Comparison of ENCODE assay signal across 23 mouse cellular contexts in genomic region chr6:124938554-124938953, GRCm38 (mm10). TPM values are rescaled to one million over a fixed set of nuclear protein-coding genes. Genes with fewer than 3 reads are reported as not detected.
"Had no signal": no experiment of that assay in that cellular context is flagged by ENCODE, and none has a peak within 500 bp of the region (broad histone marks: within the 10 kb centered on the region; RNA-seq: fewer than 3 reads in every experiment).

No protein-coding gene starts in this region.

- DNase-seq: kidney, adult 11 months; kidney, adult 8-10 months; kidney, postnatal 25 days; layer of hippocampus, adult 9-11 months; lung, adult 2 months; lung, postnatal 14 days; lung, postnatal 4 days; retina, postnatal 1 day; thymus, adult 2 months; thymus, postnatal 14 days; thymus, postnatal 4 days had no signal

- H3K9me3 ChIP-seq: limb, embryonic 15.5 days; liver, embryonic 12.5 days; liver, embryonic 15.5 days; midbrain, embryonic 13.5 days; neural tube, embryonic 13.5 days had no signal

- H3K4me3 ChIP-seq: layer of hippocampus, adult 2 months; limb, embryonic 15.5 days; liver, embryonic 12.5 days; liver, embryonic 15.5 days; midbrain, embryonic 13.5 days; myocyte; neural tube, embryonic 13.5 days had no signal

- H3K4me2 ChIP-seq: limb, embryonic 15.5 days; liver, embryonic 12.5 days; liver, embryonic 15.5 days; midbrain, embryonic 13.5 days; neural tube, embryonic 13.5 days had no signal

- H3K27ac ChIP-seq: kidney, postnatal 0 days; limb, embryonic 15.5 days; liver, embryonic 12.5 days; liver, embryonic 15.5 days; midbrain, embryonic 13.5 days; neural tube, embryonic 13.5 days had no signal

- ATAC-seq: liver, embryonic 12.5 days; midbrain, embryonic 16.5 days had no signal

- H3K9ac ChIP-seq: limb, embryonic 15.5 days; liver, embryonic 12.5 days; liver, embryonic 15.5 days; midbrain, embryonic 13.5 days; neural tube, embryonic 13.5 days had no signal

- H3K27me3 ChIP-seq: limb, embryonic 15.5 days; liver, embryonic 15.5 days; midbrain, embryonic 13.5 days; neural tube, embryonic 13.5 days had no signal

RNA-seq across cellular contexts. Expression of gene Lag3, which starts 27.0 kb away (rescaled TPM):
- total RNA-seq: monocyte, adult 5-6 weeks had no signal

RNA-seq across cellular contexts. Expression of gene Cd4, which starts 50.5 kb away (rescaled TPM):
- total RNA-seq: megakaryocyte-erythroid progenitor cell, adult 5-6 weeks had no signal
- polyA plus RNA-seq: limb, embryonic 11.5 days; myocyte; neural tube, embryonic 13.5 days had no signal
